Mouse (Mus musculus) regulatory T cell (primary cell): ENCODE results near the gene Fam174b.

ENCODE experiments used
- in situ Hi-C: fragments of 300-600 bp; cut with MboI, MseI; formaldehyde crosslinking; loops from one replicate; pipeline ENCODE4 v1.15.1; 2025; ENCODE audit warnings: high pct_unique_total_duplicates

Fam174b gene

GRCm38 (mm10) chr7:73740111-73741035, at the start of gene Fam174b:
TSS of gene Fam174b (plus strand) at chr7:73740302.
- in situ Hi-C loops, result no loop called here

DNA sequence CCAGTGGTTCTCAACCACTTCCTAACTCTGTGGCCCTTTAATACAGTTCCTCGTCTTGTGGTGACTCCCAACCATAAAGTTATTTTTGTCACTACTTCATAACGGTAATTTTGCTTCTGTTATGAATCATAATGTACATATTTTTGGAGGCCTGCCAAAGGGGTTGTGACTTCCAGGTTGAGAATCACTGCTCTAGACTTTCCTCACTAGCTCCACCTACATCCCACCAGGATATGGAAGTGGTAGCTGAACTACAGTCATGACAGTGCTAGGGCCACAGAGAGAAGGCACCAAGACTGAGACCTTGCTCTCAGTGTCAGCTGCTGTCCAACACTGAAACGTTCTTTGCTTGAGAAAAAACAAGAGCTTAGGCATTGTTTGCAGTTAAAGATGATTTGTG, 43.0 kb upstream of the Fam174b start:
- in situ Hi-C loops, result no loop called here

GRCm38 (mm10) chr7:73704305-73704704, 35.8 kb upstream of the Fam174b start:
- in situ Hi-C loops, result no loop called here

- in situ Hi-C loops, result no loop called here
These were observed 26.6 kb upstream of the Fam174b start for GRCm38 (mm10) chr7:73713506-73713905.

DNA sequence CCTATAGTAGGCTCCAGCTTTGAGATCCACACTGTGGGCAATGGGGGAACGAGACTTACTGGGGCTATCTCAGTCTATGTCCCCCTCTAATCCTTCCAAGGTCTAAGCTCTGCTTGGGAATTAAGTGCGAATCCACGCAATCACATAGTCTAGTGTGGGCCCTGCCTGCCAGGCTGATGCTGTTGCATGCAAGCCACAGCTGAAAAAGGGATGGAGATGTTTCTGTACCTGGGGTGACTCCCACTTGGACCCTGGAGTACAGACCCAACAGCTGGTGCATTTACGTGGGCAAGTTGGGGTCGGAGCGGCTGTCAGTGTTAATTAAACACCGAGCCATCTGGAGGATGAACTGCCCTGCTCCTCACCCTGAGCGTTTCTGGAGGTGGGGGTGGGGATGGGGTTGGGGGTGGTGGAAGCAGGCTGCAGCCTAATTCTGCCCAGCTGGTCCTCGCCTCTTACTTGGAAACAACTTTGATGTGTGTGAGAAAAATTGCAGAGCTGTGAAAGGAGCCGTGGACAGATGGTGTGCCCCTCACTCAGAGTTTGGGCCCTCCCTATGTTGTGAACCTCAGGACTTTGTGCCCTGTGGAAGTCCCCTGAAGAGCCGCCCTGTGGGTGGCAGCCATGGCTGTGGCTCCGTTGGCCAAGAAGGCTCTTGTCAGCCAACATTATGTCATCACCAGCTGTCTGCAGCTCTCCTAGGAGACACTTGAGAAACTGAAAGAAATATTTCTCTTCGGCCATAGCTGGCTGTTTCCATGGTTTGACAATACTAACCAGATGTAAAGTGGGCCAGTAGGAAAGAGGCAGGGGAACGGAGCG, 24.0 kb upstream of the Fam174b start:
- in situ Hi-C loops, result no loop called here

GRCm38 (mm10) chr7:73716841-73717240, 23.3 kb upstream of the Fam174b start:
- in situ Hi-C loops, result no loop called here

GRCm38 (mm10) chr7:73718031-73718430, 22.1 kb upstream of the Fam174b start:
- in situ Hi-C loops, result no loop called here

DNA sequence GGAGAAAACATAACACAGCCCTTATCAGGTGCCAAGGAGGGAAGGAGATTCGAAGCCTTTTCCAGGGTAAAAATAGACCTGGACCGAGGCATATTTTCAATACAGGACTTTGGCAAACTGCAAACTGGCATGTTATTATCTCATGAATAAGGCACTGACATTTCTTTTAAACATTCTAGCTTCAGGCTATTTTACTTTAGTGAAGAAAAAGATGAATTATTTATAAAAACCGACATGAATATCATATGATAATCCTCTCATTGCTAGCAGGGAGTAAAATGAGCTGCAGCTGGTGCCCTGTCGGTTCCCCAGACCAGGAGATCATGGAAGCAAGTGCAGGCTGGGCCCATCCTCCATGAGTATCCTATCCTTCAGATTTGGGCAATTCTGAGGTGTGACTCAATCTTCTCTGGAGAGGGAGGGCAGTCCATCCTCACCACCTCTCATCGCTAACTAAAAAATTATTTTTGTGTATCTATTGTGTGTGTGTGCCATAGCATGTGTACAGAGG, 21.6 kb upstream of the Fam174b start:
- in situ Hi-C loops, result no loop called here

GRCm38 (mm10) chr7:73721046-73721445, 19.1 kb upstream of the Fam174b start:
- in situ Hi-C loops, result no loop called here

DNA sequence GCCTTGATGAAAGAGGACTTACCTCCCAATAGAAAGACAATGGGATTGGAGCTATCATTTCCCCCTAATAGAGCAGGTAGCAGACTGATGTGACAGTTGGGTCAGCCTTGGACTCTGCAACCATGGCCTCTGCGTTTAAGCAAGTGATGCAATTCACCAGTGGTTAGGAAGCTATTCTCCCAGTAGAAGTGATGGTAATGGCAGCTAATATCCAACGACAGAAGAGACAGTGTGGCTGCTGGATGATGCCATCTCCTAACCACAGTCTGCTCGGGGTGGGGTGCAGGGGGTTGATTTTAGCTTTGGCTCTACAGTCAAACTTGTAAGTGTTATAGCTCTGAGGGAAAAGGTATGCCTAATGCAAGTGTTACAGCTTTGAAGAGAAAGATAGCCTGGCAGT, 18.3 kb upstream of the Fam174b start:
- in situ Hi-C loops, result no loop called here

- in situ Hi-C loops, result no loop called here
These were observed 10.2 kb upstream of the Fam174b start for GRCm38 (mm10) chr7:73729913-73730312.

DNA sequence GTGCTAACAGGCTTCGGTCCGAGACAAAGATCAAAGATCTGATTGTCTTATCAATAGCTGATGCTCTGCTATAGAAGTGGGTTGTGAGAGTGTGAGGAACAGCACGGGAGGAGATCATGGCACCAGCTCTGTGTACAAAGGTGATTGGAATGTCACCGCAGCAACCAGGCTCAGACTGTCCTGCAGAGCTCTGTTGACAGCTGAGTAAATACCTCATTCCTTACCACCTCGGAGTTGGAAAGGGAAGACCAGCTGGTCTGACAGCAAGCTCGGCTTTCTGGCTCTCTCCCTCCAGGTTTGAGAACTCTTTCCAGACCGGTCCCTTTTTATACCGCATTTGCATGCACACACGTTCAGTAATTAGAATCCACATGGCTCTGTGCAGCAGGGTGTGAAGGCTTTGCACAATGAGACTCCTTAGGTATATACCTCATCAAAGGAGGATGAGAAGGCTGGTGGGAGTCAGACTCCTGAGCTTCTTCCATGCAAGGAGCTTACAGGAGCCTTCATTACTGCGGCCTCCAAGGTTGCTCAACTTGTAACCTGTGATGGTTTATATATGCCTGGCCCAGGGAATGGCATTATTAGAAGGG, 9.6 kb upstream of the Fam174b start:
- in situ Hi-C loops, result no loop called here

DNA sequence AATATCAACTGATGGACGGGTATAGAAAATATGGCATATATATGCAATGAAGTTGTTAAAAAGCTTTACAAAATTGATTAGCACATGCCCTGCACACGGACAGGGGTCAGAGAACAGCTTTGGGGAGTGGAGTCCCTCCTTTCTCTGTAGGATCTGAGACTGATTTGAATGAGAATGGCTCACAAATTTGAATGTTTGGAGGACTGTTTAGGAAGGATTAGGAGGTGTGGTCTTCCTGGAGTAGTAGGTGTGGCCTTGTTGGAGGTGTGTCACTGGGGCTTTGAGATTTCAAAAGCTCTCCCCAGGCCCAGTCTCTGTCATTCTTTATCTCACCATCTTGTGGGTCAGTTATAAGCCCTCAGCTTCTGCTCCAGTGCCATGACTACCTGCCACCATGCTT, 4.1 kb upstream of the Fam174b start:
- in situ Hi-C loops, result no loop called here

GRCm38 (mm10) chr7:73741392-73741791, 1.3 kb downstream of the Fam174b start:
- in situ Hi-C loops, result no loop called here

DNA sequence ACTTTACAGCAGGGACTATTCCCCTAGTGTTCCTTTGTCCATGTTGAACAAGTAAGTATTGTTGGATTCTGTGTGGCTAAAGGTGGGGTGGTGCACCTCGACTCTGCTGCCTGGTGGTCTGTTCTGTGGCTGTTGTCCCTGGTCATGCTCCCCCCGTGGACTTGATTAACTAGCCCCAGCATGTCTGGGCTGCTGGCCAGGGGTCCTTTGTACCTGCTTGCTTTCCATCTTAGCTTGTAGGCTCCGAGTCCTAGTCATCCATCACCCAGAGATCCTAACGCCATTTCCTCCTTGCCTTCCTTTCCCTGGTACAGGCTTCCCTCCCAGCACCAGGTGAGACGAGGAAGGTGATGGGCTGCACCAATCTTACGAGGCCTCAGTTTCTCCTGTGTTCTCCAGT, 1.7 kb downstream of the Fam174b start:
- in situ Hi-C loops, result no loop called here

- in situ Hi-C loops, result no loop called here
These were observed 3.0 kb downstream of the Fam174b start for GRCm38 (mm10) chr7:73743144-73743543.

- in situ Hi-C loops, result no loop called here
These were observed 3.8 kb downstream of the Fam174b start for GRCm38 (mm10) chr7:73743831-73744370.

DNA sequence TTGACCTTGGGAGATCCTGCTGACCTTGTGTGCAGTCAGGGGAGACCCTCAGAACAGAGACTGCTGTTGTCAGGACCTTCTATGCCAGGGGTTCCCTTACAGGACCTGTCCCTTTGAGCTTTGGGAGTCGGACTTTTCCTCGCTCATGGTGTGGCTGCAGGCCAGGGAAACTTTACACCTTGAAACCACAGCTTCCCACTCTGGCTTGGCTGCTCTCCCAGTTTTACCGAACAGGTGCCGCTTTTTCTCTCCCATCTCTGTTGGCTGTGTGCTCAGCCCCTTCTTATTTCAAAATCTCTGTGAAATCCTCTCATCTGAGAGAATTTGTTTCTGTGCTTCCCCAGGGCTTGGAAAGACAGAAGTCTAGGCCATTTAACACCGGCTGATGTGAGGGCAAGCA, 5.8 kb downstream of the Fam174b start:
- in situ Hi-C loops, result no loop called here

GRCm38 (mm10) chr7:73746836-73747235, 6.7 kb downstream of the Fam174b start:
- in situ Hi-C loops, result no loop called here

DNA sequence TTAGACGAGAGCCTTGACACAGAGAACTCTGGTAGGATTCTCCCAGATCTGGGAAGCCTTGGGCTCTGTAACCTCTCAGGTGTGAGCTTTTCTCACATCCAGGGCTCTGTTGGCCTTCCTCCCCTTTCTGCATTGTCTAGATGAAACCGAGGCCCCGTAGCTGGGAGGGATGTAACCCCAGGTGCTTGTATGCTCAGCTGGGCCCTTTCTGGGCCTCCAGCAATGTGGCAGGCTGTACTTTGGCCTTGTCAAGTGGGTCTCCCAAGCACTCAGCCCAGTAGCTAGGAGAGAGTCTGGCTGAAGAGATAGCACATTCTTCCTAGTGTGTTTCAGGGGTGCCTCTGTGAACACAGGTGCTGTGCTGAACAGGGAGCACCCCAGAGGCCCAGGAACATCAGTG, 7.4 kb downstream of the Fam174b start:
- in situ Hi-C loops, result no loop called here

DNA sequence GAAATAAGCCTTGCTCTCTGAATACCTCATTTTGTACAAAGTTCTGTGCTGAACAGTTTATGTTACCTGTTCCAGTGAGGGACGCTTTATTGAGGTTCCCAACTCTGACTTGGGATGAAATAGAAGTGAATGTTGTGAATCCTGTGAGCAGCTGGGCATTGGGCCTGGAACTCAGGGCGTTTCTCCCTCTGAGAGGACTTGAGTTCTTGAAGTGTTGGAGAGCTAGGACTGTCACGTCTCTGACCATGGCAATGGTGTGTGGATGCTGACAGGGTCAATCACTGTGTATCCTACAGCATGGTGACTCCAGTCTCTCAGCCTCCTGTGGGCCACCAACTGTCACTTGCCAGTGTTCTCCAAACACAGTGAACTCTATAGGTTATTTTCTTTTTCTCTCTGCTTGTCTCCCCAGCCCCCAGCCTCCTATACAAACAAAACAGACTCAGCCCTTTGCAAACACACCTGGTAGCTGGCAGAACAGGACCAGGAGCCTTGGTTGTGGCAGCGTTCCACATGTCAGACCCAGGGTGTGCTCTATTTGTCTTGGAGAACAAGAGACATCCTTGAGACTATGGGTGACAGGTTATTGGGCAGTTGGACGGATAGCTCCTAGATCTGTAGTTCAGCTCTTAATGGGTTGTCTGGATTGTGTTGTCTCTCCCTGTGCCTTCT, 8.5 kb downstream of the Fam174b start:
- in situ Hi-C loops, result no loop called here
